Mouse (Mus musculus): ENCODE measurements around the gene Xdh. TPM values are rescaled to one million over a fixed set of nuclear protein-coding genes. Genes with fewer than 3 reads are reported as not detected.

Xdh gene
- polyA plus RNA-seq, 1 experiment: not detected

DNA sequence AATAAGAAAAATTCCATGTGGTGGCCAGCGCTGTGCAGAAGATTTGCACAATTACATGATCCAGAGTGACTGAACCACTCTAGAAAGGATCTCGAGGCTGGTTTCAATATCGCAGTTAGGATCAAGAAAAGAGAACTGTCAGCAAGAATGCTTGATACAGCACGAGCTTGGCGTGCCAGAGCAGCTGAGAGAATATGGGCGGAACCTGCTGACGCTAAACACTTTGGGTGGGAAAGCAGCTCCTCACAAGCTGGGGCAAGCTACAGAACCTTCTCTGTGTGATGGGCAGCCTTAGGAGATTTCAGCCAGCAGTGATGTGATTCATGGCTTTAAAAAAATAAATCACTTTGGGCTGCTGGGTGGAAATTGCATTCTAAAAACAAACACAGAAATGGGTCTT, 12.9 kb downstream of the Xdh start:
- no peaks in the 10 kb centered on the region for H3K4me1 ChIP-seq (ENCODE audit: control insufficient read depth, insufficient read depth, low read length)
- H3K4me3 ChIP-seq (ENCODE audit: low read depth, low read length): no peak overlapping the region
- no peaks in the 10 kb centered on the region for H3K36me3 ChIP-seq (ENCODE audit: control insufficient read depth, insufficient read depth, low read length, poor library complexity, severe bottlenecking)
- H3K9me3 ChIP-seq (replicated peaks; ENCODE audit: control insufficient read depth, insufficient read depth, low read length, poor library complexity, severe bottlenecking): no peaks in the 10 kb centered on the region
- TF ChIP-seq POLR2A (IDR thresholded peaks at IDR 0.05; ENCODE audit: insufficient read depth, low read length) (no peak), EP300 (IDR thresholded peaks at IDR 0.05; ENCODE audit: insufficient read depth, low read depth, low read length) (no peak), CTCF (IDR thresholded peaks at IDR 0.05; ENCODE audit: low read depth, low read length) (no peak)
- H3K9ac ChIP-seq (ENCODE audit: low read depth, poor library complexity, severe bottlenecking): no peak overlapping the region
- no peaks in the 10 kb centered on the region for H3K27me3 ChIP-seq (ENCODE audit: control insufficient read depth, insufficient read depth, low read length, poor library complexity, severe bottlenecking)
- no peak overlapping the region for H3K27ac ChIP-seq (ENCODE audit: insufficient read depth, low read length)

DNA sequence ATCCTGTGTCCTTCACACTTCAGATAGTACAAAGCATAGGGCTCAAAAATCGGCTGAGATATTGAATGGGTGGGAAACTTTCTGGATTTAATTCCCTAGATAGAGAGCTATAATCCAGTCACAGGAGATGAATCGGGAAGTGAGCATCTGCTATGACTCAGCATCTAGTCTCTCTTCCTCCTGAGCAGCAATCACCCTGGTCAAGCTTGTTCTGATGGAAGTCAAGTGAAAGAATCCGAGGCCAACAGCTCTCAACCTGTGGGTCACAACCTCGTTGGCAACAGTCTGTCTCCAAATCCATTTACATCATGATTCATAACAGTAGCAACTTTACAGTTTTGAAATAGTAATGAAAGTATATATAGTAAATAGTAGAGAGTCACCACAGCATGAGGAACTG, 14.8 kb downstream of the Xdh start:
- Histone ChIP-seq H3K4me3 (ENCODE audit: low read depth, low read length) (no peak overlapping the region), H3K36me3 (ENCODE audit: control insufficient read depth, insufficient read depth, low read length, poor library complexity, severe bottlenecking) (no peaks in the 10 kb centered on the region), H3K9me3 (replicated peaks; ENCODE audit: control insufficient read depth, insufficient read depth, low read length, poor library complexity, severe bottlenecking) (no peaks in the 10 kb centered on the region), H3K27me3 (ENCODE audit: control insufficient read depth, insufficient read depth, low read length, poor library complexity, severe bottlenecking) (no peaks in the 10 kb centered on the region), H3K27ac (ENCODE audit: insufficient read depth, low read length) (no peak overlapping the region), H3K9ac (ENCODE audit: low read depth, poor library complexity, severe bottlenecking) (no peak overlapping the region), H3K4me1 (ENCODE audit: control insufficient read depth, insufficient read depth, low read length) (no peaks in the 10 kb centered on the region)
- TF ChIP-seq CTCF (IDR thresholded peaks at IDR 0.05; ENCODE audit: low read depth, low read length) (no peak), EP300 (IDR thresholded peaks at IDR 0.05; ENCODE audit: insufficient read depth, low read depth, low read length) (no peak), POLR2A (IDR thresholded peaks at IDR 0.05; ENCODE audit: insufficient read depth, low read length) (no peak)

DNA sequence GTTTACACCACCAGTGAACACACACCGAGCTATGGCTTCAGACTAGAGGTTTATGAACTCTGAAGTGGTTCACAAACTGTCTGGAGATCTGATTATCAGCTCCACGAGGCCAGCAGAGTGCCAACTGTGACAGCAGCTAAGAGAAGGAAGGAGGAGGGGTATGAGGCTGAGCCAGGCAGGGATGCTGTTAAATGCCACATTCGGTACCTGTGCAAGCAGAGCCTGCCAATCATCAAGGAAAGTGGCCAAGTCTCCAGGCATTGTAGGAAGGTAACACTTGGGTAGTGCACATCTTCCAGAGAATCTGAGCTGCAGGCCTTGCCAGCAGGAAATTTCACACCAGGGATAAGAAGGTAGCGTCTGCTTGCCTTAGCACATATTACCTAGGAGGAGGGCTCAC, 15.7 kb downstream of the Xdh start:
- Histone ChIP-seq H3K27me3 (ENCODE audit: control insufficient read depth, insufficient read depth, low read length, poor library complexity, severe bottlenecking) (no peaks in the 10 kb centered on the region), H3K4me3 (ENCODE audit: low read depth, low read length) (no peak overlapping the region), H3K27ac (ENCODE audit: insufficient read depth, low read length) (no peak overlapping the region), H3K4me1 (ENCODE audit: control insufficient read depth, insufficient read depth, low read length) (no peaks in the 10 kb centered on the region), H3K36me3 (ENCODE audit: control insufficient read depth, insufficient read depth, low read length, poor library complexity, severe bottlenecking) (no peaks in the 10 kb centered on the region), H3K9me3 (replicated peaks; ENCODE audit: control insufficient read depth, insufficient read depth, low read length, poor library complexity, severe bottlenecking) (no peaks in the 10 kb centered on the region), H3K9ac (ENCODE audit: low read depth, poor library complexity, severe bottlenecking) (no peak overlapping the region)
- TF ChIP-seq POLR2A (IDR thresholded peaks at IDR 0.05; ENCODE audit: insufficient read depth, low read length) (no peak), CTCF (IDR thresholded peaks at IDR 0.05; ENCODE audit: low read depth, low read length) (no peak), EP300 (IDR thresholded peaks at IDR 0.05; ENCODE audit: insufficient read depth, low read depth, low read length) (no peak)

DNA sequence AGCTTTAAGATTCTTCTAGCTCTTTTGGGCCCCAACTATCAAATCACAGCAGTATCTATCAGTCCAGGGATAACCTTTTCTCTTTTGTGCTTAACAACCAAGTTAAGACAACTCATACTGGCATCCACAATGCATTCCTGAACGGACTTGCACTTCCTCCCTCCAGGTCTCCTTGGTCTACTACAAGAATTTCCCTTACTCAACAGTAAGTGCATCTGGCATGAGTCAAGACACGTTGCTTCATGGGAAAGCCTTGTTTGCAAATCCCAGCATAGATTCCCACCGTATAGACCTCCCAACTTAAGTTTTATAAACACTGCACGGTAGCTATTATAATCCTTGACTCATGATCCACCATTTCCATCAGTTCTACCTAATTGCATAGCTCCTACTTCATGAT, 16.4 kb downstream of the Xdh start:
- H3K27me3 ChIP-seq (ENCODE audit: control insufficient read depth, insufficient read depth, low read length, poor library complexity, severe bottlenecking): no peaks in the 10 kb centered on the region

DNA sequence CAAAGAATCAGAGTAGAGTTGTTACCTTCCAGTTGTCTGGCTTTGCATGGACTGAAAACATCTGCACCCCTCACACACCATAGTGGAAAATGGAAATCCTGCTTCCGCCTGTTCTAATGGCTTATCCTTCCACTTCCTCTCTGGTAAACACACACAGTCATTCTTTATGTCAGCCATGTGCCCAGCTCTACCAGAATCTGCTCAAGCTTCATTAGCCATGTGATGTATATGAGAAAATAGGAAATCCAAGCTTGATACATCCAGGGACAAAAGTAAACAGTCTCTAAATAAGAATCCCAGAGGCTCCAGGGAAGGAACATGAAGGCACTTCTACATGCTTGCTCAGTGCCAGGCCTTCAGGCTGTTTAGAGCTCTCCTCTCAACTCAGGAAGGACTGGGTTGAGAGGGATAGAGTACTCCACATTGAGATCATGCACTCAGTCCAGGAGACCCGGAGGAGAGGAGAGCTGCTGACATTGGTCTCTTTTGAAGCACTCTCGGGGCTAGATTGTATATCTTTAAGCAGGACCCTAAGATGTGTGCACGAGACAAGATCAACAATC, 17.4 kb downstream of the Xdh start:
- Histone ChIP-seq H3K27ac (ENCODE audit: insufficient read depth, low read length) (no peak overlapping the region), H3K4me1 (ENCODE audit: control insufficient read depth, insufficient read depth, low read length) (no peaks in the 10 kb centered on the region), H3K9ac (ENCODE audit: low read depth, poor library complexity, severe bottlenecking) (no peak overlapping the region), H3K27me3 (ENCODE audit: control insufficient read depth, insufficient read depth, low read length, poor library complexity, severe bottlenecking) (no peaks in the 10 kb centered on the region), H3K36me3 (ENCODE audit: control insufficient read depth, insufficient read depth, low read length, poor library complexity, severe bottlenecking) (no peaks in the 10 kb centered on the region), H3K4me3 (ENCODE audit: low read depth, low read length) (no peak overlapping the region), H3K9me3 (replicated peaks; ENCODE audit: control insufficient read depth, insufficient read depth, low read length, poor library complexity, severe bottlenecking) (no peaks in the 10 kb centered on the region)
- no peak for TF ChIP-seq POLR2A (IDR thresholded peaks at IDR 0.05; ENCODE audit: insufficient read depth, low read length)
- no peak for TF ChIP-seq CTCF (IDR thresholded peaks at IDR 0.05; ENCODE audit: low read depth, low read length)
- TF ChIP-seq EP300 (IDR thresholded peaks at IDR 0.05; ENCODE audit: insufficient read depth, low read depth, low read length): no peak

More for the DNA sequence above, 16.4 kb downstream of the Xdh start:
- Histone ChIP-seq H3K9ac (ENCODE audit: low read depth, poor library complexity, severe bottlenecking) (no peak overlapping the region), H3K36me3 (ENCODE audit: control insufficient read depth, insufficient read depth, low read length, poor library complexity, severe bottlenecking) (no peaks in the 10 kb centered on the region), H3K4me1 (ENCODE audit: control insufficient read depth, insufficient read depth, low read length) (no peaks in the 10 kb centered on the region), H3K9me3 (replicated peaks; ENCODE audit: control insufficient read depth, insufficient read depth, low read length, poor library complexity, severe bottlenecking) (no peaks in the 10 kb centered on the region), H3K4me3 (ENCODE audit: low read depth, low read length) (no peak overlapping the region), H3K27ac (ENCODE audit: insufficient read depth, low read length) (no peak overlapping the region)
- TF ChIP-seq CTCF (IDR thresholded peaks at IDR 0.05; ENCODE audit: low read depth, low read length): no peak
- no peak for TF ChIP-seq EP300 (IDR thresholded peaks at IDR 0.05; ENCODE audit: insufficient read depth, low read depth, low read length)
- no peak for TF ChIP-seq POLR2A (IDR thresholded peaks at IDR 0.05; ENCODE audit: insufficient read depth, low read length)

DNA sequence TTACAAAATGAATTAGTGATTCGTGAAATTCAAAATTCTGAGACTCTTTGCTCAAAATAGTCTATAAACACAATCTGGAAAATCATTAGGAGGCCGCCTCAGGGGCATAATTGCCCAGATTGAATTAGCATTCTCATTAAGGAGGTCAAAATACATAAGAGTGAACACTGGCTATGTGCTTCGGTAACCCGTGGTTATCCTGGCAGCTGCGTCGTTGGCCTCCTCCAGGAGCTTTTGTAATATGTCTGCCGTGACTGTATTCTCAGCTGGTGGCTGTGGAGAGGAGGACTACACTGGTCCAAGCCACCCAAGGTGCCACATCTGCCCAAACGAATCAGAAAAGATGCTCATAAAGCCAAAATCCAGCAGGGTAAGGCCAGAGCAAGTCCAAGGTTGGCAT, 30.5 kb downstream of the Xdh start:
- H3K27me3 ChIP-seq (ENCODE audit: control insufficient read depth, insufficient read depth, low read length, poor library complexity, severe bottlenecking): no peaks in the 10 kb centered on the region

More for the DNA sequence above, 30.5 kb downstream of the Xdh start:
- H3K4me3 ChIP-seq (ENCODE audit: low read depth, low read length): no peak overlapping the region
- TF ChIP-seq POLR2A (IDR thresholded peaks at IDR 0.05; ENCODE audit: insufficient read depth, low read length) (no peak), EP300 (IDR thresholded peaks at IDR 0.05; ENCODE audit: insufficient read depth, low read depth, low read length) (no peak), CTCF (IDR thresholded peaks at IDR 0.05; ENCODE audit: low read depth, low read length) (no peak)
- H3K9ac ChIP-seq (ENCODE audit: low read depth, poor library complexity, severe bottlenecking): no peak overlapping the region
- H3K27ac ChIP-seq (ENCODE audit: insufficient read depth, low read length): no peak overlapping the region
- H3K9me3 ChIP-seq (replicated peaks; ENCODE audit: control insufficient read depth, insufficient read depth, low read length, poor library complexity, severe bottlenecking): no peaks in the 10 kb centered on the region
- no peaks in the 10 kb centered on the region for H3K36me3 ChIP-seq (ENCODE audit: control insufficient read depth, insufficient read depth, low read length, poor library complexity, severe bottlenecking)
- no peaks in the 10 kb centered on the region for H3K4me1 ChIP-seq (ENCODE audit: control insufficient read depth, insufficient read depth, low read length)
